Mouse (Mus musculus): ENCODE results near the gene Pou6f1.

The Pou6f1 gene

GRCm38 (mm10) chr15:100525405-100525804 lies 74.4 kb downstream of the Pou6f1 start:
- DNase-seq (ENCODE audit: extremely low read depth, insufficient read length, low spot score) = no peak
